Mouse (Mus musculus) midbrain, embryonic 13.5 days (tissue): ENCODE data around the gene Mia2. TPM values are rescaled to one million over a fixed set of nuclear protein-coding genes. Genes with fewer than 3 reads are reported as not detected.

ENCODE experiments used
- ATAC-seq: fragments of 200-750 bp; cut with Nextera tagmentation; 2 replicates; pipeline ENCODE4 v1.8.0; 2017; ENCODE audit warnings: mild to moderate bottlenecking, moderate TSS enrichment, moderate library complexity
- H3K27ac ChIP-seq: fragments of 300-500 bp; sonication (generic); 2 replicates; pipeline ENCODE4 v1.5.1; 2015; ENCODE audit warnings: inconsistent platforms, mild to moderate bottlenecking, moderate library complexity
- H3K27me3 ChIP-seq: fragments of 300-500 bp; sonication (generic); 2 replicates; pipeline ENCODE4 v1.6.1; 2015; ENCODE audit warnings: mild to moderate bottlenecking, inconsistent platforms
- H3K36me3 ChIP-seq: fragments of 300-500 bp; sonication (generic); 2 replicates; pipeline ENCODE4 v1.6.1; 2015; ENCODE audit warnings: mild to moderate bottlenecking, inconsistent platforms
- H3K4me1 ChIP-seq: fragments of 300-500 bp; sonication (generic); replicated peaks from 2 replicates; pipeline ENCODE4 v1.6.1; 2015; ENCODE audit warnings: inconsistent platforms
- H3K4me2 ChIP-seq: fragments of 300-500 bp; sonication (generic); replicated peaks from 2 replicates; pipeline ENCODE4 v1.6.1; 2015; ENCODE audit warnings: moderate library complexity, mild to moderate bottlenecking, inconsistent platforms
- H3K4me3 ChIP-seq: fragments of 300-500 bp; sonication (generic); replicated peaks from 2 replicates; pipeline ENCODE4 v1.5.1; 2015; ENCODE audit warnings: mild to moderate bottlenecking, inconsistent platforms
- H3K9ac ChIP-seq: fragments of 300-500 bp; sonication (generic); replicated peaks from 2 replicates; pipeline ENCODE4 v1.6.1; 2015; ENCODE audit warnings: mild to moderate bottlenecking, inconsistent platforms
- H3K9me3 ChIP-seq: fragments of 300-500 bp; sonication (generic); 2 replicates; pipeline ENCODE4 v1.6.1; 2016; ENCODE audit warnings: mild to moderate bottlenecking, inconsistent platforms
- WGBS: fragments of 180-500 bp; shearing (Covaris S2); methylation state at CpG from one replicate; pipeline ENCODE4 v1.1.7; 2015; 5-methylcytosine and 5-hydroxymethylcytosine counted together
- polyA plus RNA-seq: library from polyadenylated mRNA; unstranded; fragments of >200 nt; fragmentation: Nextera tagmentation; extraction: Ambion mirVana; gene quantifications from 2 replicates; pipeline ENCODE4 v1.2.1, GENCODE M21; 2015

Mia2 gene
- polyA plus RNA-seq, 1 experiment from 2014 or later, result 40.0 TPM

GRCm38 (mm10) chr12:59106491-59106890, 10.9 kb downstream of the Mia2 start:
- no peaks in the 10 kb centered on the region for H3K9me3 ChIP-seq
- H3K27ac ChIP-seq, result no peak overlapping the region
- ATAC-seq, result no peak
- no peaks in the 10 kb centered on the region for H3K4me1 ChIP-seq
- H3K27me3 ChIP-seq, result no peaks in the 10 kb centered on the region
- no peak overlapping the region for H3K9ac ChIP-seq
- no peak overlapping the region for H3K4me2 ChIP-seq
- WGBS, result 90% methylated on average over 5 of the region's 5 CpGs
- no peak overlapping the region for H3K4me3 ChIP-seq
- H3K36me3 ChIP-seq, result no peaks in the 10 kb centered on the region

GRCm38 (mm10) chr12:59107926-59108325, 12.3 kb downstream of the Mia2 start:
- 92% methylated on average over 4 of the region's 4 CpGs for WGBS
- Histone ChIP-seq H3K27me3 (no peaks in the 10 kb centered on the region), H3K36me3 (no peaks in the 10 kb centered on the region), H3K4me2 (no peak overlapping the region), H3K27ac (no peak overlapping the region), H3K9ac (no peak overlapping the region), H3K4me3 (no peak overlapping the region), H3K9me3 (no peaks in the 10 kb centered on the region), H3K4me1 (no peaks in the 10 kb centered on the region)
- ATAC-seq, result no peak

- no peaks in the 10 kb centered on the region for H3K27me3 ChIP-seq
- no peaks in the 10 kb centered on the region for H3K9me3 ChIP-seq
- no peak overlapping the region for H3K4me3 ChIP-seq
- no peaks in the 10 kb centered on the region for H3K36me3 ChIP-seq
- no peak overlapping the region for H3K4me2 ChIP-seq
- H3K9ac ChIP-seq, result no peak overlapping the region
- WGBS, result 95% methylated on average over 3 of the region's 3 CpGs
- H3K27ac ChIP-seq, result no peak overlapping the region
- ATAC-seq, result no peak
- no peaks in the 10 kb centered on the region for H3K4me1 ChIP-seq
Measured at GRCm38 (mm10) chr12:59117184-59117583, 21.6 kb downstream of the Mia2 start.

- H3K4me1 ChIP-seq, result peaks cover 12% of the 10 kb centered on the region
- no peak for ATAC-seq
- no peaks in the 10 kb centered on the region for H3K9me3 ChIP-seq
- H3K9ac ChIP-seq, result no peak overlapping the region
- no peaks in the 10 kb centered on the region for H3K36me3 ChIP-seq
- H3K4me2 ChIP-seq, result no peak overlapping the region
- 89% methylated on average over 2 of the region's 2 CpGs for WGBS
- H3K4me3 ChIP-seq, result no peak overlapping the region
- H3K27ac ChIP-seq, result no peak overlapping the region
- no peaks in the 10 kb centered on the region for H3K27me3 ChIP-seq
Measured at GRCm38 (mm10) chr12:59125426-59125825, 29.8 kb downstream of the Mia2 start.

- H3K36me3 ChIP-seq, result no peaks in the 10 kb centered on the region
- WGBS, result 82% methylated on average over 10 of the region's 10 CpGs
- no peak overlapping the region for H3K27ac ChIP-seq
- H3K9ac ChIP-seq, result no peak overlapping the region
- H3K4me2 ChIP-seq, result no peak overlapping the region
- no peaks in the 10 kb centered on the region for H3K27me3 ChIP-seq
- H3K4me1 ChIP-seq, result peaks cover 29% of the 10 kb centered on the region
- H3K9me3 ChIP-seq, result no peaks in the 10 kb centered on the region
- no peak for ATAC-seq
- H3K4me3 ChIP-seq, result no peak overlapping the region
Measured at GRCm38 (mm10) chr12:59128501-59128900, 32.9 kb downstream of the Mia2 start.

- no peak for ATAC-seq
- H3K4me1 ChIP-seq, result peaks cover 32% of the 10 kb centered on the region
- no peak overlapping the region for H3K4me3 ChIP-seq
- no peaks in the 10 kb centered on the region for H3K27me3 ChIP-seq
- H3K27ac ChIP-seq, result no peak overlapping the region
- no peaks in the 10 kb centered on the region for H3K9me3 ChIP-seq
- H3K36me3 ChIP-seq, result no peaks in the 10 kb centered on the region
- 55% methylated on average over 7 of the region's 7 CpGs for WGBS
- H3K4me2 ChIP-seq, result 0 out of 2 replicates have a peak overlapping the region, but pooled peaks have one; percentile 14
- no peak overlapping the region for H3K9ac ChIP-seq
Measured at GRCm38 (mm10) chr12:59129038-59129437, 33.4 kb downstream of the Mia2 start.

- H3K36me3 ChIP-seq, result no peaks in the 10 kb centered on the region
- H3K27ac ChIP-seq, result peak overlapping the region; percentile 52; the same call in 1 of the 2 replicates
- ATAC-seq, result no peak
- WGBS, result 12% methylated on average over 6 of the region's 6 CpGs
- peak overlapping the region; percentile 87 for H3K4me3 ChIP-seq
- H3K4me2 ChIP-seq, result peak overlapping the region; percentile 75
- H3K9ac ChIP-seq, result no peak overlapping the region
- no peaks in the 10 kb centered on the region for H3K27me3 ChIP-seq
- H3K9me3 ChIP-seq, result no peaks in the 10 kb centered on the region
- peaks cover 32% of the 10 kb centered on the region for H3K4me1 ChIP-seq
Measured at GRCm38 (mm10) chr12:59129592-59129991, 34.0 kb downstream of the Mia2 start.

GRCm38 (mm10) chr12:59130249-59130648, 34.6 kb downstream of the Mia2 start:
- Histone ChIP-seq H3K4me3 (peak overlapping the region; percentile 87), H3K9me3 (no peaks in the 10 kb centered on the region), H3K4me2 (peak overlapping the region; percentile 75), H3K27me3 (no peaks in the 10 kb centered on the region), H3K9ac (peak overlapping the region; percentile 88), H3K27ac (peak overlapping the region; percentile 94; the same call in 1 of the 2 replicates), H3K36me3 (no peaks in the 10 kb centered on the region), H3K4me1 (peaks cover 32% of the 10 kb centered on the region)
- ATAC-seq, result no peak
- 9% methylated on average over 3 of the region's 3 CpGs for WGBS

- no peaks in the 10 kb centered on the region for H3K27me3 ChIP-seq
- WGBS, result under 1% methylated on average over 100 of the region's 100 CpGs
- H3K9ac ChIP-seq, result peak overlapping the region; percentile 88
- peak overlapping the region; percentile 94 for H3K27ac ChIP-seq
- ATAC-seq, result peak; percentile 97
- H3K9me3 ChIP-seq, result no peaks in the 10 kb centered on the region
- H3K36me3 ChIP-seq, result no peaks in the 10 kb centered on the region
- peak overlapping the region; percentile 75 for H3K4me2 ChIP-seq
- peak overlapping the region; percentile 87 for H3K4me3 ChIP-seq
- H3K4me1 ChIP-seq, result peaks cover 32% of the 10 kb centered on the region
Measured at GRCm38 (mm10) chr12:59130651-59131577, 35.3 kb downstream of the Mia2 start.

GRCm38 (mm10) chr12:59131578-59131946, 36.0 kb downstream of the Mia2 start:
- ATAC-seq, result peak; percentile 79
- H3K27ac ChIP-seq, result peak overlapping the region; percentile 94
- WGBS, result under 1% methylated on average over 28 of the region's 30 CpGs
- peaks cover 32% of the 10 kb centered on the region for H3K4me1 ChIP-seq
- H3K9me3 ChIP-seq, result no peaks in the 10 kb centered on the region
- peak overlapping the region; percentile 75 for H3K4me2 ChIP-seq
- peak overlapping the region; percentile 87 for H3K4me3 ChIP-seq
- peak overlapping the region; percentile 88 for H3K9ac ChIP-seq
- H3K27me3 ChIP-seq, result no peaks in the 10 kb centered on the region
- no peaks in the 10 kb centered on the region for H3K36me3 ChIP-seq

- H3K36me3 ChIP-seq, result peaks cover 5% of the 10 kb centered on the region; the same call in 1 of the 2 replicates
- peaks cover 32% of the 10 kb centered on the region for H3K4me1 ChIP-seq
- ATAC-seq, result no peak
- no peaks in the 10 kb centered on the region for H3K9me3 ChIP-seq
- peak overlapping the region; percentile 75 for H3K4me2 ChIP-seq
- H3K27ac ChIP-seq, result no peak overlapping the region
- H3K4me3 ChIP-seq, result peak overlapping the region; percentile 87
- 48% methylated on average over 3 of the region's 3 CpGs for WGBS
- H3K27me3 ChIP-seq, result no peaks in the 10 kb centered on the region
- no peak overlapping the region for H3K9ac ChIP-seq
Measured at GRCm38 (mm10) chr12:59132462-59132861, 36.9 kb downstream of the Mia2 start.

- ATAC-seq, result no peak
- Histone ChIP-seq H3K4me3 (no peak overlapping the region), H3K9me3 (no peaks in the 10 kb centered on the region), H3K27me3 (no peaks in the 10 kb centered on the region), H3K4me2 (peak overlapping the region; percentile 75; the same call in 1 of the 2 replicates), H3K4me1 (peaks cover 32% of the 10 kb centered on the region), H3K27ac (no peak overlapping the region), H3K36me3 (peaks cover 8% of the 10 kb centered on the region; the same call in 1 of the 2 replicates), H3K9ac (no peak overlapping the region)
- 91% methylated on average over 7 of the region's 7 CpGs for WGBS
Measured at GRCm38 (mm10) chr12:59132940-59133339, 37.3 kb downstream of the Mia2 start.
